Mouse (Mus musculus): ENCODE results near the gene Ift88. TPM values are rescaled to one million over a fixed set of nuclear protein-coding genes. Genes with fewer than 3 reads are reported as not detected.

Ift88 gene
- total RNA-seq, 2 experiments from 2014 or later, result 5.7 to 7.2 TPM

DNA sequence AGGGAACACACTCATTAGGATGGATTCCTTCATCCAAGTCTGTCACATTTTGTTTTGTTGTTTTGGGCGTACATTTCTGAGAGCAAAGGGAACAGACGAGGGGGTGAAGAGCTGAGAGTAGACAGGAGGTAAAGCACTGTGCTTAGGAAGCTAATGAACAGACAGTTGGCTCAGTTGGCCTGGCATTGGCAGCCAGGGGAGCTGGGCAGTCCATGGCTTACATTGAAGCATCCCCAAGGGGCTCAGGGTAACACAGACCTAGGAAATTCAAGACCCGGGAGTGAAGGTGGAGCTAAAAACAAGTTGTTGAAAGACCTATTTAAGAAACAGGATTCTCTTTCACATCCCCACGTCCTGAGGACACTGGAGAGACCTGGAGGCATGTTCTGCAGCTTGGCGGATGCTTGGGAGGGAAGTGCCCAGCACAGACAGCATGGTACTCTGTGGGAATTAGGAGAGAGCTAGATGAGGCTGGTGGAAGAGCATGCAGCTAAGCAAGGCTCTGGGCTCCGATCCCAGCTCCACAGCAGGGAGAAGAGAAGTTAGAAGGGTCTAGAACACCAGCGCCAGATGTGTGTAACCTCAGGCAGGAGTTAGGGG is 131.7 kb downstream of the Ift88 start:
- no peak for ATAC-seq (replicated peaks; ENCODE audit: low FRiP score, low TSS enrichment, poor library complexity, severe bottlenecking)

DNA sequence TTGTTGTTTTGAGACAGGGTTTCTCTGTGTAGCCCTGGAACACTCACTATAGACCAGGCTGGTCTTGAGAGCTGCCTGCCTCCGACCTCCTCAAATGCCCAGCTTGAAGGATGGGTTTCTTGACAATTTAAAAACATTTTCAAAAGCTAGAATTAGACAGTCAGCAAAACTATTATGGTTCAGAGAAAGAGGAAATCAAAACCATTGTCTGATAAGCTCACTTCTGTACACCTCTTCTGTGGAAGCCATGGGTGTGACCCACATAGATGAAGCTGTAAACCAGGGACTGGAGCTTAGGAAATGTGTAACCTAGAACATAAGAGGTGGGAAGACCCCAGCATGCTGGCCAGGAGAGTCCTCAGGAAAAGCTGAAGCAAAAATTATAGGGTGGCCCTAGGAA is 133.1 kb downstream of the Ift88 start:
- ATAC-seq (replicated peaks; ENCODE audit: low FRiP score, low TSS enrichment, poor library complexity, severe bottlenecking), result no peak

DNA sequence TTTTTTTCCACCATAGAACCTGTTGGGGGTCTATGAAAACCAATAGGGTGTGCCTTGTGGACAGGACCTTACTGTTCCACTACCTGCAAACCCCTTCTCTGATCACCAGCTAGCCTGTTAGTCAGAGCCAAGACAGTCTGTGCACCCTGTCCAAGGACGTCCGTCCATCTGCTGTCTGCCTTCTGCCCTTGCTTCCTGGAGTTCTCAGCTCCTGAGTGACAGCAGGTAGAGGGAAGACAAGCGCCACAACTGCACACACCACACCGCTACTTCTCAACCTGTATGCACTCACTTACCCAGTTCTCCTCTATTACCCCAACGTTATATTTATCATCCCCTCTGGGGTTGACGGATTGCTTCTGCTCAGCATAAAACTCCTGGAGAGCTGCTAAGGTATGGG is 141.8 kb downstream of the Ift88 start:
- no peak for ATAC-seq (replicated peaks; ENCODE audit: low FRiP score, low TSS enrichment, poor library complexity, severe bottlenecking)

Other genes starting within 250 kb of the Ift88 start
- gene Cryl1, start 25.5 kb upstream of the Ift88 start, total RNA-seq (2014; fragmentation: Nextera tagmentation), result 28.4 and 38.5 TPM in 2 replicates
- gene Cryl1, start 25.5 kb upstream of the Ift88 start, total RNA-seq (2017), result 17.4 and 34.9 TPM in 2 replicates
- gene Il17d, start 100.7 kb downstream of the Ift88 start, total RNA-seq (2014; fragmentation: Nextera tagmentation), result not detected in 2 replicates
- not detected in 2 replicates for gene Il17d, start 100.7 kb downstream of the Ift88 start, total RNA-seq (2017)
- 42.2 and 46.4 TPM in 2 replicates for gene Eef1akmt1, start 147.6 kb downstream of the Ift88 start, total RNA-seq (2014; fragmentation: Nextera tagmentation)
- gene Eef1akmt1, start 147.6 kb downstream of the Ift88 start, total RNA-seq (2017), result 14.7 and 18.2 TPM in 2 replicates
- gene Xpo4, start 241.4 kb downstream of the Ift88 start, total RNA-seq (2014; fragmentation: Nextera tagmentation), result 48.5 and 56.7 TPM in 2 replicates
- gene Xpo4, start 241.4 kb downstream of the Ift88 start, total RNA-seq (2017), result 61.1 and 69.0 TPM in 2 replicates

Measured in megakaryocyte-erythroid progenitor cell, adult 5-6 weeks (primary cell).